Mouse (Mus musculus): Measurements from ENCODE around the gene Zbtb43.

Zbtb43 gene

GRCm38 (mm10) chr2:33426640-33427398, 41.5 kb downstream of the Zbtb43 start:
- no peak for DNase-seq

GRCm38 (mm10) chr2:33417454-33417853, 50.9 kb downstream of the Zbtb43 start:
- no peak for DNase-seq

- DNase-seq: no peak
These were observed 54.3 kb downstream of the Zbtb43 start for GRCm38 (mm10) chr2:33414019-33414418.

- DNase-seq: no peak
These were observed 56.2 kb downstream of the Zbtb43 start for GRCm38 (mm10) chr2:33412111-33412510.

- peak; percentile 61 for DNase-seq
These were observed 64.8 kb downstream of the Zbtb43 start for GRCm38 (mm10) chr2:33403511-33404003.

- no peak for DNase-seq
These were observed 65.7 kb downstream of the Zbtb43 start for GRCm38 (mm10) chr2:33402638-33403037.

GRCm38 (mm10) chr2:33402236-33402635, 66.1 kb downstream of the Zbtb43 start:
- DNase-seq: peak; percentile 70

GRCm38 (mm10) chr2:33401217-33401616, 67.1 kb downstream of the Zbtb43 start:
- DNase-seq: peak; percentile 49

GRCm38 (mm10) chr2:33400541-33400940, 67.8 kb downstream of the Zbtb43 start:
- no peak for DNase-seq
